Mouse (Mus musculus) limb, embryonic 13.5 days (tissue): Measurements from ENCODE around the gene Crabp1. TPM values are rescaled to one million over a fixed set of nuclear protein-coding genes. Genes with fewer than 3 reads are reported as not detected.
A peak's percentile ranks its signal among the peaks of the same experiment; 100 is the strongest.

Experiments used
- ATAC-seq: fragments of 200-750 bp; cut with Nextera tagmentation; 2 replicates; pipeline ENCODE4 v1.8.0; 2017; ENCODE audit warnings: low read depth, moderate number of reproducible peaks, moderate TSS enrichment; ENCODE audit not compliant: low FRiP score
- H3K27ac ChIP-seq: fragments of 300-500 bp; sonication (generic); 2 replicates; pipeline ENCODE4 v1.5.1; 2015; ENCODE audit warnings: inconsistent platforms, mild to moderate bottlenecking, moderate library complexity
- H3K27me3 ChIP-seq: fragments of 300-500 bp; sonication (generic); 2 replicates; pipeline ENCODE4 v1.6.1; 2015; ENCODE audit warnings: mild to moderate bottlenecking, inconsistent platforms
- H3K36me3 ChIP-seq: fragments of 300-500 bp; sonication (generic); 2 replicates; pipeline ENCODE4 v1.6.1; 2015; ENCODE audit warnings: inconsistent platforms, mild to moderate bottlenecking, moderate library complexity
- H3K4me1 ChIP-seq: fragments of 300-500 bp; sonication (generic); 2 replicates; pipeline ENCODE4 v1.6.1; 2015; ENCODE audit warnings: inconsistent platforms
- H3K4me2 ChIP-seq: fragments of 300-500 bp; sonication (generic); replicated peaks from 2 replicates; pipeline ENCODE4 v1.6.1; 2015; ENCODE audit warnings: inconsistent platforms, mild to moderate bottlenecking, moderate library complexity
- H3K4me3 ChIP-seq: fragments of 300-500 bp; sonication (generic); 2 replicates; pipeline ENCODE4 v1.5.1; 2015; ENCODE audit warnings: moderate library complexity, mild to moderate bottlenecking, inconsistent platforms
- H3K9ac ChIP-seq: fragments of 300-500 bp; sonication (generic); 2 replicates; pipeline ENCODE4 v1.6.1; 2015; ENCODE audit warnings: mild to moderate bottlenecking, inconsistent platforms
- H3K9me3 ChIP-seq: fragments of 300-500 bp; sonication (generic); 2 replicates; pipeline ENCODE4 v1.6.1; 2016; ENCODE audit warnings: inconsistent platforms
- whole genome bisulfite sequencing: fragments of 180-500 bp; shearing (Covaris S2); methylation state at CpG from one replicate; pipeline ENCODE4 v1.1.7; 2015; 5-methylcytosine and 5-hydroxymethylcytosine counted together
- polyA plus RNA-seq: library from polyadenylated mRNA; unstranded; fragments of >200 nt; fragmentation: Nextera tagmentation; extraction: Ambion mirVana; gene quantifications from 2 replicates; pipeline ENCODE4 v1.2.1, GENCODE M21; 2015

Gene Crabp1
- polyA plus RNA-seq, 1 experiment from 2014 or later, result 572 TPM

DNA sequence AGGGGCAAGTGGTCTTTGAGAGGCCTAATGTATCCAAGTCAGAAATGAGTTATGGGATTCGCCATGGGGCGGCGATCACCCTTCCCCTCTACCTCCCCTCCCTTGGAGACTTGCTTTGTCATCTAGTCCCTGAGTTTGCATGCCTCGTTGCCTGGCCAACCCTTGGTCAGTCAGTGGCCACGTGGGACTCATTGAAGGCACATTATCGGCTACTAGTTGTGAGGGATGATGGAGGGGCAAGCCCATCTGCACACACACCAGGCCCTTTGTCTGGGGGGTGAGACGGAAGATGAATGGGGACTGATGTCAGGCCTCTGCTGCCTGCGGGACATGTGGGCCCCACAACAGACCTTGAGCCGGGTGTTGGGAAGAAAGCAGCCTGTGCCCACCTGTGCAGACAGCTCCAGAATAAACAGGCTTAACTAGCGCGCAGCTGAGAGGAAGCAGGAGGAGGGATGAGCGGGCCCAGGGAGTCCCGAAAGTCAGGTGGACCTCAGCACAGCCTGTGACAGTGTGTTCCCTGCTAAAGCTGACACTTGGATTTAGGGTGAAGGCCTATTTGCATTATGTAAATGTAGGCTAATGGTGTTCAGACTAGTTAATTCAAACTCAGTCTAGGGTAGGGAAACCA is 18.7 kb upstream of the Crabp1 start:
- Histone ChIP-seq H3K27ac (no peak overlapping the region), H3K27me3 (no peaks in the 10 kb centered on the region), H3K4me1 (peaks cover 6% of the 10 kb centered on the region; the same call in 1 of the 2 replicates), H3K4me2 (no peak overlapping the region), H3K9ac (no peak overlapping the region), H3K36me3 (no peaks in the 10 kb centered on the region), H3K4me3 (no peak overlapping the region), H3K9me3 (no peaks in the 10 kb centered on the region)
- ATAC-seq, result peak; percentile 24; the same call in 1 of the 2 replicates
- WGBS, result 55% methylated on average over 13 of the region's 13 CpGs

DNA sequence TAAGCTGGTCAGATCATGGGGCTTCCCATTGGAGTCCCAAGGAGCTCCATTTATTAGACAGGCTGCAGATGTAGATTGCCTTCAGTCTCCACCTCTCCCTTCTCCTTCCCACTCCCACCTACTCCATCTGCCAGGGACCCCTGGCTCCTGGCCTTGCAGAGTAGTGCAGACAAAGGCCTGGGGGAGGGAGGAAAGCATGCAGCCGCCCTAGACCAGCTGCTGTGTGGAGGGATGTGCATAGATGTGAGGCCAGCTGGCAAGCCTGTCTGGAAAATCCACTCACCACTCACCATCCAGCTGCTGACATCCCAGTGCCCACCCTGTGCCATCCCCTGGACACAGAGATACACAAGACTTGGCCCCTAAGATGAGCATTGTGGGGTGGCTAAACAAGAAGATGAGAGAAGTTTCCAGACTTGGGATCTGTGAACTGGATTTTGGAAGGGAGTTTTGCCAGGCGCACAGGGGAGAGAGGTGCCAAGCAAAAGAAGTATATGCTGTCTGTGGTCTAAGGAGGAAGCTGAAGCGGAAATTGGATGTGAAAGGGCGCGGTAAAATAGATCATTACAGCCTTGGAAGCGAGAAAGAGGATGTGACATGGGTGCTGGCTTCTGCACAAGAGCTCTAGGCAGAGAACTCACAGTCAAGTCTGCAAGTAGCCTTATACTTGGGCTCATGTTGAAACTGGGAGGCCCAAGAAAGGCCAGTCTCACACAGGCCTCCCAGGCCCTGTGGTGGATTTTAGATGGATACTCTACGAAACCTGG is 14.2 kb upstream of the Crabp1 start:
- Histone ChIP-seq H3K9ac (0 out of 2 replicates have a peak overlapping the region, but pooled peaks have one; percentile 8), H3K27ac (no peak overlapping the region), H3K27me3 (peaks cover 22% of the 10 kb centered on the region), H3K9me3 (no peaks in the 10 kb centered on the region), H3K4me3 (no peak overlapping the region), H3K4me1 (0 out of 2 replicates have a peak, but pooled peaks cover 6% of the 10 kb centered on the region), H3K36me3 (no peaks in the 10 kb centered on the region), H3K4me2 (no peak overlapping the region)
- WGBS, result 88% methylated on average over 7 of the region's 7 CpGs
- no peak for ATAC-seq

DNA sequence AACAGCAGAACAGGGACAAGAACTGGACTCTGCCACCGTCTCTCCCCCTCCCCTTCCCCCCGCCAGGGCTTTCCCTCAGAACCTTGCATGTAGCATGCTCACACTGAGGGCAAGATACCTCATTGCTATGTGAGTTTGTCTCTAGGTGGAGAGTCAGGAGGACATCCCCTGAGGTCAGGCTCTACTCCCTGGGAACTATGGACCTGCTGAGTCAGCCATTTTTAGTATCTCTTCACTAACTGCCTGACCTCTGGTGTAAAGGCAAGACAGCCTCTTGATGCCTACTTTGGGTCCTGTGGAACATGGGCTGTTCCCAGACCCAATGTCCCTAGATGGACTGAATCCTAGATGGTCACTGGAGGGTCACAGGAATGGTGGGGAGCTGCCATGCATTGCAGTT is 12.9 kb upstream of the Crabp1 start:
- Histone ChIP-seq H3K4me2 (no peak overlapping the region), H3K27ac (no peak overlapping the region), H3K36me3 (no peaks in the 10 kb centered on the region), H3K4me1 (no peaks in the 10 kb centered on the region), H3K9ac (no peak overlapping the region), H3K9me3 (no peaks in the 10 kb centered on the region), H3K27me3 (peaks cover 22% of the 10 kb centered on the region), H3K4me3 (no peak overlapping the region)
- ATAC-seq, result no peak
- 72% methylated on average over 2 of the region's 2 CpGs for WGBS

DNA sequence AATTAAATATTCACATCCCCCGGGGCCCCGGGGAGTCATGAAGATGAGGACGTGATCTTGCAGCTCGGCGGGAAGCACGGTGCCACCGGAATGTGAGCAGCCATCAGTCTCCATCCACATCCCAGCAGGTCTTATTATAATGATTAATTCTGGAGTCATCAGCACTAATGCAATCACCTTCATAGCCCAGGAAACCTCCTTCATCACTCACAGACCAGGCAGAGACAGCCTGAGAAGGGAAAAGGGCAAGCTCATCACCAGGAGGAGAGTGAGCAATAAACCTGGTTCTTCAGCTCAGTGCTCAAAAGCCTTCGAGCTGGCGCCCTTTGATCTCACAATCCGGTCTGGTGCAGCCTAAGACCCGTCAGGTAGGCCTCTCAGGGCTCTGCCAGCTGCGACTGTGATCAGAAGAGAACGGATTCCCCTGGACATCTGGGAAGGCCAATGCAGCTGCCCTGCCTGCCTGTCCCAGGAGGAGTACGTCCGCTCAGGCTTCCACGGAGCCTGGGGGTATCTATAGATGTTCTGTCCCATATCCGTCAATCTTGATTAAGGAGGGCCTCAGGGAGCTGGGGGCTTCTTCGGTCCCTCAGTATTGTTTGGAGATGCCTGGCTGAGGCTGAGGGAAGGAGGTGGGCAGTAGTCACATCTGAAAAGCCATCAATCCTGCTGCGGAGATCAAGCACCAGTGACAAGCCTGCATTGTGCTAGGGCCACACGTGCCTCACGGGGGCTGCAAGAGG is 12.2 kb upstream of the Crabp1 start:
- no peak overlapping the region for H3K4me2 ChIP-seq
- 14% methylated on average over 21 of the region's 21 CpGs for WGBS
- H3K9ac ChIP-seq, result peak overlapping the region; percentile 43; the same call in 1 of the 2 replicates
- H3K27me3 ChIP-seq, result peaks cover 22% of the 10 kb centered on the region
- no peak overlapping the region for H3K27ac ChIP-seq
- no peak overlapping the region for H3K4me3 ChIP-seq
- H3K4me1 ChIP-seq, result no peaks in the 10 kb centered on the region
- ATAC-seq, result no peak
- no peaks in the 10 kb centered on the region for H3K9me3 ChIP-seq
- H3K36me3 ChIP-seq, result no peaks in the 10 kb centered on the region

DNA sequence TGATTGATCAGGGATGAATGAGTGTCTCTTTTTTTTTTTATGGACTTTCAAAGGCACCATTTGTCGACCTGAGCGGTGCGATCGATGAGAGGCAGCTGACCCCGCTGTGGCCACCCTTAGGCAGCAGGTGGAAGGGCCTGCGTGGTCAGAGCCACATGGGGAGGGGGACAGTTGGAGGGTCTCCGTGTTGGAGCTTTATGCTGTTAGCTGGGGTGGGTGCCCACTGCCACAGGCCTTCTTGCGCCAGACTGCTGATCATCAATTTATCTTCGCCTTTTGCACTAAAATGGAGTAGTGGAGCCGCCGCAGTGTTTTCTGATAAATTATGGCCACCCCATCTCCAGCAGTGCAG is 11.6 kb upstream of the Crabp1 start:
- Histone ChIP-seq H3K4me3 (no peak overlapping the region), H3K9me3 (no peaks in the 10 kb centered on the region), H3K4me1 (no peaks in the 10 kb centered on the region), H3K4me2 (no peak overlapping the region), H3K9ac (no peak overlapping the region), H3K27ac (no peak overlapping the region), H3K27me3 (peaks cover 22% of the 10 kb centered on the region), H3K36me3 (no peaks in the 10 kb centered on the region)
- ATAC-seq, result no peak
- WGBS, result 42% methylated on average over 11 of the region's 11 CpGs

DNA sequence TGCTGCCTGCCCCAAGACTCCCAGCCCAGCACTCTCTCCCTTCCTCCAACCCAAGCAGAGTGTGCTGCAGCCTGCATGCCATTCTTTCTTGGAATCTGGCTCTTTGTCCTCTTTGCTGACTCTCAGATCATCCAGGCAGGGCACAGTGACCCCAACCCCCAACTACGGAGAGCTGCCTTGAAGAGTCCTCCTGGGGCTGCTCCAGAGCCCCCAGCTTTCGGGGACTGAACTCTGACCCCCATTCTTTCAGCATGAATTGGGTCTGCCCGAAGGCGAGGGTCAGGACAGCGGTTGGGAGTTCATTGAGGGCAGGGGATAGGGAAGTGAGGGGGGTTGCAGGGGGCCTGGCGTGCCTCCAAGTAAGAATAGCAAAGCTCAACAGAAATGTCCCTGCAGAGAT is 5.0 kb upstream of the Crabp1 start:
- Histone ChIP-seq H3K36me3 (no peaks in the 10 kb centered on the region), H3K27ac (no peak overlapping the region), H3K4me1 (peaks cover 11% of the 10 kb centered on the region), H3K4me2 (no peak overlapping the region), H3K9me3 (no peaks in the 10 kb centered on the region), H3K27me3 (peaks cover 17% of the 10 kb centered on the region), H3K4me3 (no peak overlapping the region), H3K9ac (no peak overlapping the region)
- ATAC-seq, result no peak
- 34% methylated on average over 6 of the region's 6 CpGs for WGBS

DNA sequence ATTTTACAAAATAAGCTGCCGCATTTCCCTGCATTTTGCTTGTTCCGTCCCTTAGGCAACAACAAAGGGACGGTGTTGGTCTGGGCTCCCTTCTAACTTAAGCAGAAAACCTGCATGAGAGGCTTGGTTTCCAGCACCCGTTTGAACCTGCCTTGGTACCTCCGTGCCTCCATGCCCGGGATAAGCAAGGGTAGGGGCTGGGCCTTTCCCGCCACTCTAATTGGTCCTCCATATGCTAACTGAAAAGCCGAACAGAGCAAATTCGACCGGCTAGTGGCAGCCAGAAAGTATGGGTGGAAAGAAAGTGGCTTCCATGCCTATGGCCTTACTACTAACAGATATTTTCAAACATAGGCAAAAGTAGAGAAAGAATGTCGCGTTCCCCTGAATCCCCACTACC is 457 bp upstream of the Crabp1 start:
- ATAC-seq, result no peak
- Histone ChIP-seq H3K9ac (no peak overlapping the region; the same call in 1 of the 2 replicates), H3K4me3 (peak overlapping the region; percentile 59), H3K4me2 (peak overlapping the region; percentile 94), H3K9me3 (no peaks in the 10 kb centered on the region), H3K4me1 (peaks cover 33% of the 10 kb centered on the region), H3K27me3 (peaks cover 42% of the 10 kb centered on the region), H3K36me3 (no peaks in the 10 kb centered on the region), H3K27ac (no peak overlapping the region)
- 22% methylated on average over 12 of the region's 12 CpGs for WGBS

DNA sequence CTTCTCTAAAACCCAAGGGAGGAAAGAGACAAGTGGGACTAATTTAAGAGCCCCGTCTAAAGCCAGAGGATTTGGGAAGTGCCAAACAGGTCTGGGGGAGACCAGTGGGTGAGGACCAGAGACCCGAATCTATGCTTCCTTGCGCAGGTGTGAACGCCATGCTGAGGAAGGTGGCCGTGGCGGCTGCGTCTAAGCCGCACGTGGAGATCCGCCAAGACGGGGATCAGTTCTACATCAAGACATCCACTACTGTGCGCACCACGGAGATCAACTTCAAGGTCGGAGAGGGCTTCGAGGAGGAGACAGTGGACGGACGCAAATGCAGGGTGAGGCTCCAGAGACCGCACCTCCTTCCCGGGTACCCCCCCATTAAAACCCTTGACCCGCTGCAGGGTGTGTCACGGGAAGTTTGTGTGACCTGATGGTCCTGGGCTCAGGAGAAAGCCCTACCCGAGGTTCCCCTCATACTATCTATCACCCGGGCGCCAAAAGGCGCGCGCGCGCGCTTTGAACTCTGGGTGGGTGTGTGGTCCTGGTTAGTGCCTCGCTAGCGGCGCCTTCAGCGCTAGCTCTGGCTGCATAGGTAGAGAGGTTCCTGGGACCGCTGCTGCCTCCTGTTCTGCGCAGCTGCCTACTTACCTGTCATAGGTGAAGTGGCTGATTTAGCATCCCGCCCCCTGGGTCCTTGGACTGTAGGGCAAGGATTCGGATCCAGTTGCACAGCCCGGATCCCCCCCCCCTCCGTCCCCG is 963 bp downstream of the Crabp1 start:
- Histone ChIP-seq H3K27me3 (peaks cover 44% of the 10 kb centered on the region), H3K4me3 (peak overlapping the region; percentile 59), H3K4me1 (peaks cover 42% of the 10 kb centered on the region), H3K27ac (no peak overlapping the region), H3K9ac (peak overlapping the region; percentile 75), H3K36me3 (no peaks in the 10 kb centered on the region), H3K4me2 (peak overlapping the region; percentile 94), H3K9me3 (no peaks in the 10 kb centered on the region)
- ATAC-seq, result peak; percentile 49; the same call in 1 of the 2 replicates
- WGBS, result under 1% methylated on average over 41 of the region's 41 CpGs

DNA sequence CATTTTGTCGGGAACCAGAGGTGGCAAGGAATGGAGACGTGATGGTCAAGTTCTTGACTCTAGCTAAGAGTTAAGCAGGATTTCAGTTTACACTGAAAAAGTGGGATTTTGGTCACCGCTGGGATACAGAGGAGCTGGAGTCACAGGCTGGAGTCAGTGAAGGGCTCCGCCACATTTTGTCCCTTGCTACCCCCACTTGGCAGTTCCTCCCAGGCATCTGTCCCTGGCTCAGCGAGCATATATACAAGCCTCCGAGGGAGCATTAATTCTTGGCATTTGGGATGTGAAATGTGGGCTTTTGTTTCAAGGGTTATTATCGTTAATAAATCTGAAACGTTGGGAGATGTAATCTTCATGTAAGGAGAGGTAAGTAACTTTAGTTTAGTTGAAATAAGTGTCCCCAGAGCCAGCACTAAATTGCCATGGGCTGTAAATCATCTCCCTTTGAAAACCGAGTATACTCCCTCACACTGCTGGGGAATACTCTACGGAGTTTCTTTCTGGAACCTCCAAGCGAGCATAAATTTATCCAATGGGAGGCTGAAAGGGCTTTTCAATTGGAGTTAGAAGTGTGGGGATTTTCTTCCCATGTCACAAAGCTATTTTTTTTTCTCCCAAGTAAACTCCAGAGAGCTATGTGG is 5.7 kb downstream of the Crabp1 start:
- Histone ChIP-seq H3K4me1 (peaks cover 50% of the 10 kb centered on the region), H3K4me2 (peak overlapping the region; percentile 34), H3K27me3 (peaks cover 20% of the 10 kb centered on the region), H3K36me3 (peaks cover 26% of the 10 kb centered on the region), H3K9ac (no peak overlapping the region), H3K9me3 (no peaks in the 10 kb centered on the region), H3K4me3 (no peak overlapping the region), H3K27ac (0 out of 2 replicates have a peak overlapping the region, but pooled peaks have one; percentile 58)
- WGBS, result 27% methylated on average over 11 of the region's 11 CpGs
- no peak for ATAC-seq

DNA sequence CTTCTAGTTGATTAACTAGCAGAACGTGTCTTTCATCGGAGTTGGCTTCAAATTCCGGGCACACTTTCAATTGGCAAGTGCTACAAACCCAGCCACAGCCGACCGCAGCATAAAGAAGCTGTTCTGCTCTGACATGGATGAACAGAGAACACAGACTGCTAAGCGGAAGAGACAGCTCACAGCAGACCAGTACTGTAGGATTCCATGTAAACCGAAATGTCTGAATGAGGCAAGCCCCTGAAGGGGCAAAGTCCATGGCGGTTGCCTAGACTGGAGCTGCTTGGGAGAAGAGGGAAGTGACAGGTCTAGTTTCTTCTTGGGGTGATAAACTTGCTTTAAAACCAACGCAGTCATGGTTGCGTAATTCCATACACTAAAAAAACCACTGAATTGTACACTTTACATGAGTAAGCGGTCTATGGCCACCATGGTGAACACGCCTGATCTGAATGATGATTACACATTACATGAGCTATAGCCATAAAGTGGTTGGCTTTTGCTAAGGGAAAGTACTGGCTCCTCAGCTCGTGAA is 12.0 kb downstream of the Crabp1 start:
- no peak overlapping the region for H3K9ac ChIP-seq
- whole genome bisulfite sequencing, result 90% methylated on average over 13 of the region's 13 CpGs
- no peak overlapping the region for H3K27ac ChIP-seq
- H3K4me3 ChIP-seq, result no peak overlapping the region
- H3K27me3 ChIP-seq, result no peaks in the 10 kb centered on the region
- H3K9me3 ChIP-seq, result no peaks in the 10 kb centered on the region
- H3K36me3 ChIP-seq, result peaks cover 26% of the 10 kb centered on the region
- H3K4me1 ChIP-seq, result peaks cover 16% of the 10 kb centered on the region
- ATAC-seq, result no peak
- H3K4me2 ChIP-seq, result no peak overlapping the region

DNA sequence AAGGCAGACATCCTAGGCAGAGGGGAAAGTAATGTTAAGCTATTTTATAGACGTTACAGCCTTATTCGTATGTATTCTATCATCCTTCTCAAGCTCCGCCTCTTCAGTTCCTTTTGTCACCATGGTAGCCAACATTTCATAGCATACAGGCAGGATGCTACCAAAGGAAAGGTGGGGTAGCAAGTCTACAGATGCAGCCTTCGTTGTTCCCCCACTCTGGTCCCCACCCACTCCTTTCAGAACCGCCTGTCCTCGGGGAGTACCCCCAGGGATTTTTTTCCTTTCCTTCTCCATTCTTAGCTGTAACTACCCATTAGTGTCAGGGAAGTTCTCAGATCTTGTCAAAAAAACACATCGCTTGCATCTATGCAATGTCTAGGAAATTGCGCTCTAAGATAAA is 14.7 kb downstream of the Crabp1 start:
- WGBS, result 84% methylated on average over 8 of the region's 8 CpGs
- Histone ChIP-seq H3K4me2 (no peak overlapping the region), H3K27ac (no peak overlapping the region), H3K36me3 (peaks cover 5% of the 10 kb centered on the region; the same call in 1 of the 2 replicates), H3K9me3 (no peaks in the 10 kb centered on the region), H3K4me1 (peaks cover 30% of the 10 kb centered on the region), H3K9ac (no peak overlapping the region), H3K27me3 (no peaks in the 10 kb centered on the region), H3K4me3 (no peak overlapping the region)
- ATAC-seq, result no peak
